Mouse (Mus musculus): ENCODE measurements around the gene Ccdc50. TPM values are rescaled to one million over a fixed set of nuclear protein-coding genes. Genes with fewer than 3 reads are reported as not detected.

The Ccdc50 gene
- total RNA-seq, 2 experiments from 2014 or later = 27.5 to 37.7 TPM

Other genes with a start within 250 kb of the Ccdc50 start
- not detected in 2 replicates for gene Ostn, start 81.4 kb upstream of the Ccdc50 start, total RNA-seq (2015; ENCODE audit: low replicate concordance)
- not detected in 2 replicates for gene Ostn, start 81.4 kb upstream of the Ccdc50 start, total RNA-seq (2017; ENCODE audit: low replicate concordance)
- gene Uts2b, start 18.6 kb upstream of the Ccdc50 start, total RNA-seq (2015; ENCODE audit: low replicate concordance) = not detected in 2 replicates
- not detected in 2 replicates for gene Uts2b, start 18.6 kb upstream of the Ccdc50 start, total RNA-seq (2017; ENCODE audit: low replicate concordance)

Measured in erythroblast, adult 5-6 weeks (primary cell).